Mouse (Mus musculus) c-Kit-positive CD71-negative TER-119-negative erythroid progenitor cells, embryonic 14.5 days (primary cell): ENCODE data around the gene Efcab12.

Experiments
- DNase-seq: peaks from one replicate; pipeline ENCODE4 v3.0.0-alpha.2; 2013; ENCODE audit warnings: low read depth

Efcab12 gene

GRCm38 (mm10) chr6:115845006-115845405 lies 6.8 kb upstream of the Efcab12 start:
- DNase-seq, result no peak

GRCm38 (mm10) chr6:115838745-115839144 lies 533 bp upstream of the Efcab12 start:
- DNase-seq, result no peak

GRCm38 (mm10) chr6:115833861-115834260 lies 4.4 kb downstream of the Efcab12 start:
- no peak for DNase-seq

GRCm38 (mm10) chr6:115832152-115832850 lies 5.9 kb downstream of the Efcab12 start:
- DNase-seq, result no peak

GRCm38 (mm10) chr6:115830779-115831601 lies 7.2 kb downstream of the Efcab12 start:
- no peak for DNase-seq

GRCm38 (mm10) chr6:115823850-115824464 lies 14.3 kb downstream of the Efcab12 start:
- peak; percentile 74 for DNase-seq

- no peak for DNase-seq
These were observed 16.8 kb downstream of the Efcab12 start for GRCm38 (mm10) chr6:115821216-115821993.

- DNase-seq, result no peak
These were observed 20.1 kb downstream of the Efcab12 start for GRCm38 (mm10) chr6:115818129-115818528.

- DNase-seq, result no peak
These were observed 23.2 kb downstream of the Efcab12 start for GRCm38 (mm10) chr6:115815041-115815440.

- DNase-seq, result peak; percentile 78
These were observed 24.1 kb downstream of the Efcab12 start for GRCm38 (mm10) chr6:115814104-115814503.

- DNase-seq, result no peak
These were observed 26.6 kb downstream of the Efcab12 start for GRCm38 (mm10) chr6:115811606-115812005.

GRCm38 (mm10) chr6:115808488-115809231 lies 29.6 kb downstream of the Efcab12 start, which contains the start of gene Rpl32:
Rpl32 (minus strand) TSS chr6:115808747.
- DNase-seq, result peak; percentile 88

- DNase-seq, result no peak
These were observed 30.1 kb downstream of the Efcab12 start for GRCm38 (mm10) chr6:115808196-115808487.

- DNase-seq, result no peak
These were observed 30.6 kb downstream of the Efcab12 start for GRCm38 (mm10) chr6:115807464-115808195.

- DNase-seq, result no peak
These were observed 33.6 kb downstream of the Efcab12 start for GRCm38 (mm10) chr6:115804432-115805192.

- DNase-seq, result peak; percentile 71
These were observed 34.5 kb downstream of the Efcab12 start for GRCm38 (mm10) chr6:115803541-115804382.

- DNase-seq, result no peak
These were observed 36.4 kb downstream of the Efcab12 start for GRCm38 (mm10) chr6:115801811-115802210.

- DNase-seq, result no peak
These were observed 45.5 kb downstream of the Efcab12 start for GRCm38 (mm10) chr6:115792691-115793215.
